Mouse (Mus musculus) urinary bladder, postnatal 36 days (tissue): Measurements from ENCODE around the gene Cldn4.

Experiments
- DNase-seq, 2 experiments: peaks; one replicate each; pipeline ENCODE4 v3.0.0; 2022; ENCODE audit warnings: low spot score in 2 of 2, mixed read lengths in 1 of 2

Gene Cldn4

GRCm38 (mm10) chr5:134946857-134947255, at the start of gene Cldn4:
Gene Cldn4, minus strand, starts transcription at chr5:134946934.
- peak; percentile 86 to 87 for DNase-seq

- DNase-seq, result no peak
Measured at GRCm38 (mm10) chr5:134992566-134992965, 45.8 kb upstream of the Cldn4 start.

- DNase-seq, result no peak
Measured at GRCm38 (mm10) chr5:134989741-134990140, 43.0 kb upstream of the Cldn4 start.

GRCm38 (mm10) chr5:134989166-134989565, 42.4 kb upstream of the Cldn4 start:
- no peak for DNase-seq

- no peak for DNase-seq
Measured at GRCm38 (mm10) chr5:134986298-134987268, 39.8 kb upstream of the Cldn4 start.

GRCm38 (mm10) chr5:134985633-134986297, 39.0 kb upstream of the Cldn4 start, which contains the start of gene Cldn3:
Gene Cldn3, plus strand, starts transcription at chr5:134986214.
- DNase-seq, result peak in 1 of 2 experiments; percentile 16

- no peak for DNase-seq
Measured at GRCm38 (mm10) chr5:134983771-134984170, 37.0 kb upstream of the Cldn4 start.

GRCm38 (mm10) chr5:134983111-134983510, 36.4 kb upstream of the Cldn4 start:
- DNase-seq, result no peak

- DNase-seq, result no peak
Measured at GRCm38 (mm10) chr5:134981149-134981548, 34.4 kb upstream of the Cldn4 start.

- DNase-seq, result no peak
Measured at GRCm38 (mm10) chr5:134977837-134978236, 31.1 kb upstream of the Cldn4 start.

GRCm38 (mm10) chr5:134976577-134977250, 30.0 kb upstream of the Cldn4 start:
- DNase-seq, result no peak

GRCm38 (mm10) chr5:134976164-134976563, 29.4 kb upstream of the Cldn4 start:
- no peak for DNase-seq

- DNase-seq, result no peak
Measured at GRCm38 (mm10) chr5:134974921-134975320, 28.2 kb upstream of the Cldn4 start.

- no peak for DNase-seq
Measured at GRCm38 (mm10) chr5:134974294-134974693, 27.6 kb upstream of the Cldn4 start.

GRCm38 (mm10) chr5:134973526-134973925, 26.8 kb upstream of the Cldn4 start:
- DNase-seq, result no peak

GRCm38 (mm10) chr5:134973081-134973480, 26.3 kb upstream of the Cldn4 start:
- DNase-seq, result no peak

GRCm38 (mm10) chr5:134970671-134971070, 23.9 kb upstream of the Cldn4 start:
- no peak for DNase-seq

- no peak for DNase-seq
Measured at GRCm38 (mm10) chr5:134967164-134967944, 20.6 kb upstream of the Cldn4 start.

- DNase-seq, result no peak
Measured at GRCm38 (mm10) chr5:134965852-134966821, 19.4 kb upstream of the Cldn4 start.

GRCm38 (mm10) chr5:134965473-134965851, 18.7 kb upstream of the Cldn4 start:
- peak in 1 of 2 experiments; percentile 75 for DNase-seq
